Comparison of ENCODE assay signal across 8 mouse cellular contexts in genomic region chr12:83689087-83689432, GRCm38 (mm10). TPM values are rescaled to one million over a fixed set of nuclear protein-coding genes. Genes with fewer than 3 reads are reported as not detected.
A peak's percentile ranks its signal among the peaks of the same experiment; 100 is the strongest.
DNase-seq lines count a peak whose midpoint lies in the region; ATAC-seq and TF ChIP-seq lines count a peak whose summit lies in the region.

No protein-coding gene starts in this region.

- H3K4me2 ChIP-seq in hindbrain, embryonic 16.5 days (ENCODE audit: low read length) = peak overlapping the region; percentile 79
- peak overlapping the region; percentile 79 for H3K4me2 ChIP-seq in midbrain, embryonic 15.5 days

- WGBS in hindbrain, embryonic 16.5 days = 27% methylated on average over 6 of the region's 6 CpGs
- 33% methylated on average over 6 of the region's 6 CpGs for WGBS in midbrain, embryonic 15.5 days

- peak overlapping the region; percentile 93; the same call in 1 of the 2 replicates for H3K27ac ChIP-seq in left cerebral cortex, adult 2 months
- peak overlapping the region; percentile 95; the same call in 1 of the 2 replicates for H3K27ac ChIP-seq in hindbrain, embryonic 16.5 days (ENCODE audit: low read depth, low read length)
- H3K27ac ChIP-seq in midbrain, embryonic 15.5 days = peak overlapping the region; percentile 94; the same call in 1 of the 2 replicates

- H3K9ac ChIP-seq in hindbrain, embryonic 16.5 days (ENCODE audit: low read depth, low read length) = peak overlapping the region; percentile 93
- H3K9ac ChIP-seq in midbrain, embryonic 15.5 days = peak overlapping the region; percentile 73

- intact Hi-C loops in left cerebral cortex, adult 2 months (cut with DNase I) = loop anchor here (5.0 kb wide), 3 partner anchors 37 to 92 kb away; partner anchors contain the start of genes Rbm25 and Zfyve1
- intact Hi-C loops in left cerebral cortex, postnatal 36 days (cut with DNase I) = no loop called here
- intact Hi-C loops in gastrocnemius, postnatal 36 days (cut with DNase I) = no loop called here

- no peaks in the 10 kb centered on the region for H3K27me3 ChIP-seq in hindbrain, embryonic 16.5 days (replicated peaks; ENCODE audit: control insufficient read depth, insufficient read depth, low read length)
- no peaks in the 10 kb centered on the region for H3K27me3 ChIP-seq in midbrain, embryonic 15.5 days (replicated peaks)

- no peak for TF ChIP-seq CTCF in left cerebral cortex, adult 2 months (IDR thresholded peaks at IDR 0.05)

- peak overlapping the region; percentile 79 for H3K4me3 ChIP-seq in left cerebral cortex, adult 2 months
- peak overlapping the region; percentile 98 for H3K4me3 ChIP-seq in hindbrain, embryonic 16.5 days (ENCODE audit: low read length)
- H3K4me3 ChIP-seq in midbrain, embryonic 15.5 days = peak overlapping the region; percentile 66

- H3K9me3 ChIP-seq in hindbrain, embryonic 16.5 days (ENCODE audit: control insufficient read depth, low read length) = no peaks in the 10 kb centered on the region
- H3K9me3 ChIP-seq in midbrain, embryonic 15.5 days = no peaks in the 10 kb centered on the region

- peaks cover 15% of the 10 kb centered on the region for H3K4me1 ChIP-seq in hindbrain, embryonic 16.5 days (ENCODE audit: control insufficient read depth, insufficient read depth, low read depth, low read length)
- H3K4me1 ChIP-seq in midbrain, embryonic 15.5 days = peaks cover 21% of the 10 kb centered on the region

- DNase-seq in left cerebral cortex, adult 2 months (ENCODE audit: extremely low spot score in 1 of 2, low spot score in 2 of 2) = no peak
- no peak for DNase-seq in left cerebral cortex, postnatal 36 days (ENCODE audit: low spot score in 2 of 2)
- DNase-seq in gastrocnemius, postnatal 25 days = no peak
- no peak for DNase-seq in gastrocnemius, postnatal 36 days
- no peak for DNase-seq in right cerebral cortex, postnatal 10 days (ENCODE audit: low spot score in 2 of 2)

- peak; percentile 15; the same call in 1 of the 2 replicates for ATAC-seq in common myeloid progenitor, adult 5-6 weeks (replicated peaks; ENCODE audit: low read depth, poor library complexity, severe bottlenecking)
- ATAC-seq in hindbrain, embryonic 16.5 days = no peak
- ATAC-seq in midbrain, embryonic 15.5 days (replicated peaks) = no peak

- H3K36me3 ChIP-seq in hindbrain, embryonic 16.5 days (ENCODE audit: control insufficient read depth, insufficient read depth, low read length) = no peaks in the 10 kb centered on the region
- H3K36me3 ChIP-seq in midbrain, embryonic 15.5 days (replicated peaks) = no peaks in the 10 kb centered on the region

RNA-seq across cellular contexts. Expression of gene Psen1, which starts 1.1 kb away (rescaled TPM):
- total RNA-seq in left cerebral cortex, adult 2 months (2021) = 10 to 100 TPM; 60.7 to 61.7 TPM
- 10 to 100 TPM; 62.9 to 63.5 TPM for total RNA-seq in left cerebral cortex, postnatal 36 days (2021)
- total RNA-seq in common myeloid progenitor, adult 5-6 weeks (2017) = 61.5 and 71.2 TPM in 2 replicates
- 65.1 and 73.6 TPM in 2 replicates for polyA plus RNA-seq in hindbrain, embryonic 16.5 days (2015; fragmentation: Nextera tagmentation; extraction: Ambion mirVana)
- polyA plus RNA-seq in midbrain, embryonic 15.5 days (2015; fragmentation: Nextera tagmentation; extraction: Ambion mirVana) = 70.0 and 74.7 TPM in 2 replicates
- 10 to 100 TPM; 21.9 to 22.9 TPM for total RNA-seq in gastrocnemius, postnatal 25 days (2021)
- total RNA-seq in gastrocnemius, postnatal 36 days (2021) = 10 to 100 TPM; 21.5 to 25.4 TPM

RNA-seq across cellular contexts. Expression of gene Rbm25, which starts 58.0 kb away (rescaled TPM):
- 100 to 1,000 TPM; 109 to 127 TPM for total RNA-seq in left cerebral cortex, adult 2 months (2021)
- 100 to 1,000 TPM in 1 of 2 experiments, 10 to 100 TPM in 1; 79.7 to 150 TPM for total RNA-seq in left cerebral cortex, postnatal 36 days (2021)
- total RNA-seq in common myeloid progenitor, adult 5-6 weeks (2017) = 249 and 269 TPM in 2 replicates
- polyA plus RNA-seq in hindbrain, embryonic 16.5 days (2015; fragmentation: Nextera tagmentation; extraction: Ambion mirVana) = 217 TPM in 2 replicates
- polyA plus RNA-seq in midbrain, embryonic 15.5 days (2015; fragmentation: Nextera tagmentation; extraction: Ambion mirVana) = 248 and 266 TPM in 2 replicates
- 10 to 100 TPM; 40.2 to 48.9 TPM for total RNA-seq in gastrocnemius, postnatal 25 days (2021)
- 10 to 100 TPM; 41.0 to 45.0 TPM for total RNA-seq in gastrocnemius, postnatal 36 days (2021)
